Mouse (Mus musculus) midbrain, embryonic 16.5 days (tissue): Measurements from ENCODE around the gene Tfap2a. TPM values are rescaled to one million over a fixed set of nuclear protein-coding genes. Genes with fewer than 3 reads are reported as not detected.

Source experiments
- ATAC-seq: fragments of 200-750 bp; cut with Nextera tagmentation; 2 replicates; pipeline ENCODE4 v1.8.0; 2017; ENCODE audit warnings: moderate TSS enrichment
- H3K27ac ChIP-seq: fragments of 300-500 bp; sonication (generic); 2 replicates; pipeline ENCODE4 v1.5.1; 2014; ENCODE audit warnings: mild to moderate bottlenecking, low read length, mixed read lengths
- H3K27me3 ChIP-seq: fragments of 300-500 bp; sonication (generic); 2 replicates; pipeline ENCODE4 v1.6.1; 2014; ENCODE audit warnings: low read depth, low read length, mixed read lengths; ENCODE audit not compliant: control insufficient read depth, insufficient read depth
- H3K36me3 ChIP-seq: fragments of 300-500 bp; sonication (generic); 2 replicates; pipeline ENCODE4 v1.6.1; 2014; ENCODE audit warnings: mild to moderate bottlenecking, low read length, moderate library complexity, mixed read lengths; ENCODE audit not compliant: control insufficient read depth, insufficient read depth
- H3K4me1 ChIP-seq: fragments of 300-500 bp; sonication (generic); 2 replicates; pipeline ENCODE4 v1.6.1; 2014; ENCODE audit warnings: mild to moderate bottlenecking, low read length, mixed read lengths; ENCODE audit not compliant: control insufficient read depth, insufficient read depth
- H3K4me2 ChIP-seq: fragments of 300-500 bp; sonication (generic); 2 replicates; pipeline ENCODE4 v1.6.1; 2014; ENCODE audit warnings: mild to moderate bottlenecking, low read length, mixed read lengths
- H3K4me3 ChIP-seq: fragments of 300-500 bp; sonication (generic); 2 replicates; pipeline ENCODE4 v1.5.1; 2014; ENCODE audit warnings: low read depth, mild to moderate bottlenecking, low read length, moderate library complexity, mixed read lengths
- H3K9ac ChIP-seq: fragments of 300-500 bp; sonication (generic); 2 replicates; pipeline ENCODE4 v1.6.1; 2014; ENCODE audit warnings: low read depth, low read length, mixed read lengths
- H3K9me3 ChIP-seq: fragments of 300-500 bp; sonication (generic); replicated peaks from 2 replicates; pipeline ENCODE4 v1.6.1; 2014; ENCODE audit warnings: mild to moderate bottlenecking, low read length, mixed read lengths; ENCODE audit not compliant: control insufficient read depth, poor library complexity, severe bottlenecking
- WGBS: fragments of 180-500 bp; shearing (Covaris S2); extraction: QIAGEN DNeasy Blood & Tissue Kit; methylation state at CpG from one replicate; pipeline ENCODE4 v1.1.7; 2014; 5-methylcytosine and 5-hydroxymethylcytosine counted together
- polyA plus RNA-seq: library from polyadenylated mRNA; unstranded; fragments of >200 nt; fragmentation: Nextera tagmentation; extraction: Ambion mirVana; gene quantifications from 2 replicates; pipeline ENCODE4 v1.2.1, GENCODE M21; 2015

Gene Tfap2a
- polyA plus RNA-seq, 1 experiment from 2014 or later, result 2.3 TPM

GRCm38 (mm10) chr13:40719741-40720082 is 18.5 kb downstream of the Tfap2a start:
- Histone ChIP-seq H3K9ac (no peak overlapping the region), H3K36me3 (no peaks in the 10 kb centered on the region), H3K27ac (no peak overlapping the region), H3K27me3 (peaks cover 53% of the 10 kb centered on the region), H3K4me1 (peaks cover 5% of the 10 kb centered on the region), H3K4me3 (no peak overlapping the region), H3K4me2 (no peak overlapping the region), H3K9me3 (no peaks in the 10 kb centered on the region)
- WGBS, result 24% methylated on average over 9 of the region's 9 CpGs
- ATAC-seq, result no peak

DNA sequence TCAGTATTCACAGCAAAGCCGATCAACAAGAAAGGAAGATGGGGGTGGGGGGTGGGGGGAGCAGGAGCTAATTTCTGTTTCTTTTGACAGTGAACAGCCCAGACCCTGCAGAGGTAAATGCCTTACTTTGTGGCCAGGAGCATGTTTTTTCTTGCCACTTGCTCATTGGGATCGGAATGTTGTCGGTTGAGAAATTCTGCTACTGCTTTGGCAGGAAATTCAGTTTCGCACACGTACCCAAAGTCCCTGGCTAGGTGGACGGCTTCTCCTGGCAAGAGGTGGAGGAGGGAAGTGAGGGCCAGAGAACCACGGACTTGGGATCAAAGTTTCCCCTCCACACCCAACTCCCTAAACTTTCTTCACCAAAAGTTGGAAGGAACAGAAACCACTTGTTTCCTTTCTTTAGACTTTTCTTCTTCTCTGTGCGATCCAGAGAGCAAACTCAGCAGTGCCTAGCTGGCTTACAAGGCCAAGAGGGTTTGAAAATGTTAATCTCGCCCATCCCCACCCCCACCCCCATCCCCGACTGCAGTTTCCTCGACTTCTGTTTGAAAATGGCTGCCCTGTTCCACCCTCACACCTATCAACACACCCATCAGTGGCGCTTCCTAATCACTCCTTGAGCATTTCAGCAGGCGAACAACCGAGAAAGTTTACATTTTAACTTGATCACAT is 19.0 kb downstream of the Tfap2a start:
- Histone ChIP-seq H3K4me1 (peaks cover 5% of the 10 kb centered on the region), H3K27me3 (peaks cover 58% of the 10 kb centered on the region), H3K36me3 (no peaks in the 10 kb centered on the region), H3K4me3 (no peak overlapping the region), H3K9me3 (no peaks in the 10 kb centered on the region), H3K9ac (no peak overlapping the region), H3K27ac (no peak overlapping the region), H3K4me2 (no peak overlapping the region)
- WGBS, result 19% methylated on average over 14 of the region's 14 CpGs
- ATAC-seq, result no peak

DNA sequence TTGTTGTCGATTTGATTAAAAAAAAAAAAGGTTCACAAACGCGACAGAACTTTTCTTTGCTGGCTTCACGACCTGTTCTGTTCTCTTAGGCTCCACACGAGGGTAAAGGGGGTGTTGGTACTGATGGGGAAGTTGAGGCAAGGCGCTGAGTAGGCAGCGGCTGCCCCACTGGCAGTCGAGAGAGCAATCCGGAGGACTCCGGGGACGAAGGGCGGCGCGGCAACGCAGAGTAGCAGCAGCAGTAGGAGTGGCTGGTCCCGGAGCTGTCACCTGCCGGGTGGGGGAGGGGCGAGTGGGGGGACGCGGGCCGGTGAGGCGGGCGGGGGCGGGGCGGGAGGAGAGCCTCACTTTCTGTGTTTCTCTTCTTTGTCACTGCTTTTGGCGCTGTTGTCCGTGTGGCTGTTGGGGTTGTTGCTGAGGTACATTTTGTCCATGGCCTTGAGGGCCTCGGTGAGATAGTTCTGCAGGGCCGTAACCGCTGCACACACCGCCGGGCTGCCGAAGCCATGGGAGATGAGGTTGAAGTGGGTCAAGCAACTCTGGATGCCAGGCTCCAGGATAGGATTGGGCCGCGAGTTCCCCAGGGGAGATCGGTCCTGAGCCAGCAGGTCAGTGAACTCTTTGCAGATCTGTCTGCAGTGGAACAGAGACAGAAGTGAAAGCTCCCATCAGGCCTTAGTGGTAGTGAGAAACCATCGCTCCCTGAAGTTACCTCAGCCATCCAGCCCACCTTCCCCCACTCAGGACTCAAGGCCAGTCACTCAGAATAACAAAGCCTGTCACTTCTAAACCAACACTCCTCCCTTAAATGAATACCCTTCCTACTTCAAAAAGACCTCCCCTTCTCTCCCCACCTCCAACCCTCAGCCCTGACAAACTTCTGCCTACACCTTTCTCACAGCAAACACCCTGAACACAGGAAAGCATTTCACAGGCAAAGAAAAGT is 21.1 kb downstream of the Tfap2a start:
- no peak overlapping the region for H3K4me3 ChIP-seq
- no peaks in the 10 kb centered on the region for H3K9me3 ChIP-seq
- H3K4me1 ChIP-seq, result no peaks in the 10 kb centered on the region
- H3K27me3 ChIP-seq, result peaks cover 70% of the 10 kb centered on the region
- no peaks in the 10 kb centered on the region for H3K36me3 ChIP-seq
- no peak overlapping the region for H3K4me2 ChIP-seq
- no peak for ATAC-seq
- WGBS, result 3% methylated on average over 26 of the region's 37 CpGs
- no peak overlapping the region for H3K27ac ChIP-seq
- H3K9ac ChIP-seq, result no peak overlapping the region

- H3K36me3 ChIP-seq, result no peaks in the 10 kb centered on the region
- peaks cover 64% of the 10 kb centered on the region for H3K27me3 ChIP-seq
- no peak overlapping the region for H3K27ac ChIP-seq
- H3K9me3 ChIP-seq, result no peaks in the 10 kb centered on the region
- 0% methylated on average over 2 of the region's 2 CpGs for WGBS
- no peak overlapping the region for H3K4me3 ChIP-seq
- no peaks in the 10 kb centered on the region for H3K4me1 ChIP-seq
- no peak overlapping the region for H3K4me2 ChIP-seq
- no peak for ATAC-seq
- H3K9ac ChIP-seq, result no peak overlapping the region
These were observed 23.6 kb downstream of the Tfap2a start for GRCm38 (mm10) chr13:40714531-40714930.

DNA sequence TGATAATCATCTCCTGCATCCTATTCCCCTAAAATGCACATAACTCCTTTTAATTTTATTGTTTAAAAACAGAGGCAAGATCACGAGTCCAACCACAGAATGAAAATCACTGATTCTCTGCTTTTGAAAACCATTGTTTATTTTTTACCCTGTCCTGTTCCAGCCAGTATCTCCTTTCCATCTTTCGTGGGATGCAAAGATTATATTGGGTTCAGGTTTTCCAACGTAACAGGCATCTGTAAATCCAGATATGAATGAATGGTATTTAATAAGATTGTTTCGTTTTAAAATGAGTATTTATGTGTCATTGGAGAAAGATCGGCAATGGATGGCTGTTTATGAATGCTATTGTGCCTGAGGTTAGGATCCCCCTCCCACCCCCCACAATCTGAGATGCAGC is 24.5 kb downstream of the Tfap2a start:
- H3K9ac ChIP-seq, result no peak overlapping the region
- H3K36me3 ChIP-seq, result no peaks in the 10 kb centered on the region
- 8% methylated on average over 5 of the region's 5 CpGs for WGBS
- H3K4me1 ChIP-seq, result peaks cover 4% of the 10 kb centered on the region; the same call in 1 of the 2 replicates
- no peaks in the 10 kb centered on the region for H3K9me3 ChIP-seq
- no peak overlapping the region for H3K27ac ChIP-seq
- no peak for ATAC-seq
- no peak overlapping the region for H3K4me3 ChIP-seq
- no peak overlapping the region for H3K4me2 ChIP-seq
- peaks cover 57% of the 10 kb centered on the region for H3K27me3 ChIP-seq

DNA sequence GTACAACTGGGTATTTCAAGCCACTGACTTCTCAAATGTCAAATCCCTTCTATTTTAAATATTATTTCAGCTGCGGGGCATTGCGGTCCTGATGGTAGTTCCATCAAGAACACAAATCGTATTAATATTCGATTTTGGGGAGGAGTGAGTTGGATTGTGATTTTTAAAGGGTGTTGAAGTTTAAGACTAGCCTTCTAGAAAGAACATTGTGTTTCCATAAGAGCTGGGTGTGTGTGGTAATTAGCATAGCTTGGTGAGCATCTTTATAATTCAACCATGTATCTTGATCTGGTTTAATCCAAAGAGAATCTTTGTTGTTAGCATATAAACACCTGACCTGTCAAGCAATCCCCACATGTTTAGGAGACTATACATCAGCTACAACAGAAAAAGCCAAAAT is 24.9 kb downstream of the Tfap2a start:
- no peak for ATAC-seq
- peaks cover 55% of the 10 kb centered on the region for H3K27me3 ChIP-seq
- no peak overlapping the region for H3K4me2 ChIP-seq
- H3K27ac ChIP-seq, result no peak overlapping the region
- H3K4me1 ChIP-seq, result peaks cover 4% of the 10 kb centered on the region; the same call in 1 of the 2 replicates
- H3K4me3 ChIP-seq, result no peak overlapping the region
- no peak overlapping the region for H3K9ac ChIP-seq
- H3K9me3 ChIP-seq, result no peaks in the 10 kb centered on the region
- no peaks in the 10 kb centered on the region for H3K36me3 ChIP-seq
- 5% methylated on average over 4 of the region's 4 CpGs for WGBS

- no peak overlapping the region for H3K27ac ChIP-seq
- no peak overlapping the region for H3K9ac ChIP-seq
- H3K4me2 ChIP-seq, result no peak overlapping the region
- H3K9me3 ChIP-seq, result no peaks in the 10 kb centered on the region
- H3K27me3 ChIP-seq, result peaks cover 54% of the 10 kb centered on the region
- WGBS, result 2% methylated on average over 4 of the region's 4 CpGs
- H3K4me1 ChIP-seq, result peaks cover 4% of the 10 kb centered on the region; the same call in 1 of the 2 replicates
- H3K4me3 ChIP-seq, result no peak overlapping the region
- H3K36me3 ChIP-seq, result no peaks in the 10 kb centered on the region
- no peak for ATAC-seq
These were observed 25.7 kb downstream of the Tfap2a start for GRCm38 (mm10) chr13:40712526-40712832.

- no peak for ATAC-seq
These were observed 26.3 kb downstream of the Tfap2a start for GRCm38 (mm10) chr13:40711661-40712525.

More at GRCm38 (mm10) chr13:40711661-40712525, 26.3 kb downstream of the Tfap2a start:
- no peak overlapping the region for H3K4me3 ChIP-seq
- no peaks in the 10 kb centered on the region for H3K36me3 ChIP-seq
- H3K4me1 ChIP-seq, result peaks cover 4% of the 10 kb centered on the region; the same call in 1 of the 2 replicates
- no peaks in the 10 kb centered on the region for H3K9me3 ChIP-seq
- no peak overlapping the region for H3K9ac ChIP-seq
- WGBS, result 2% methylated on average over 7 of the region's 7 CpGs
- peaks cover 55% of the 10 kb centered on the region for H3K27me3 ChIP-seq
- no peak overlapping the region for H3K4me2 ChIP-seq
- no peak overlapping the region for H3K27ac ChIP-seq
